Mouse (Mus musculus) ovary, adult 10 weeks (tissue): ENCODE results near the gene Serpinb2. TPM values are rescaled to one million over a fixed set of nuclear protein-coding genes. Genes with fewer than 3 reads are reported as not detected.

Experiments
- polyA plus RNA-seq: library from polyadenylated mRNA; stranded (reverse); fragments of 350-450 nt; fragmentation: Illumina TruSeq; extraction: RNeasy Lipid Tissue Mini Kit (QIAGEN cat#74804); gene quantifications from one replicate; pipeline ENCODE4 v1.2.3, GENCODE M21; 2014

Gene Serpinb2
- 2.0 TPM for polyA plus RNA-seq

DNA sequence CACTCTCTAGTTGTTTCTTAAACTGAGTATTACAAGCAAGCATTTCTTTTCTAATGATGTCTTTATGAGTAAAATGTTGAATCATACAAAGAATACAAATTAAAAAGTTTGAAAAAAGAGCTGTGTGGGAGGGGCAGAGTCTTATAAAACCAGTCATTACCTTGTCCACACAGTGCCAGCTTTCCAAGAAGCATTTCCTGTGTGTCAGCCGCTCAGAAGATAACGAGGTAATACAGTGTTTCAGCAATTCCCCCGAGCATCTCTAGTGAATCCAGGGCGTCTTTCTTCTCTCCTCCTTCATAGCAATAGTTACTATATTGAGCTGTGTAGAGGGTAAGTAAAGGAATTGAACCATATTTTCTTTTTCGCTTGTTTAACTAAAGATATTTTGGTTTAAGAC is at the start of gene Serpinb2:
TSS of gene Serpinb2 (plus strand) at position 172 of the 400 bp plus-strand sequence.

Other genes starting within 250 kb of the Serpinb2 start
- gene Serpinb3b, start 233.1 kb upstream of the Serpinb2 start, polyA plus RNA-seq: not detected
- not detected for gene Serpinb3c, start 233.1 kb upstream of the Serpinb2 start, polyA plus RNA-seq
- 7.4 TPM for gene Serpinb11, start 150.2 kb upstream of the Serpinb2 start, polyA plus RNA-seq
- not detected for gene Serpinb7, start 111.8 kb upstream of the Serpinb2 start, polyA plus RNA-seq
- gene Serpinb8, start 78.6 kb downstream of the Serpinb2 start, polyA plus RNA-seq: 3.8 TPM